Mouse (Mus musculus): ENCODE results near the gene Olfr1240. TPM values are rescaled to one million over a fixed set of nuclear protein-coding genes. Genes with fewer than 3 reads are reported as not detected.

Olfr1240 gene
- polyA plus RNA-seq (2012; ENCODE audit: insufficient read depth, insufficient read length, low replicate concordance, missing spikeins), result not detected in 2 replicates

DNA sequence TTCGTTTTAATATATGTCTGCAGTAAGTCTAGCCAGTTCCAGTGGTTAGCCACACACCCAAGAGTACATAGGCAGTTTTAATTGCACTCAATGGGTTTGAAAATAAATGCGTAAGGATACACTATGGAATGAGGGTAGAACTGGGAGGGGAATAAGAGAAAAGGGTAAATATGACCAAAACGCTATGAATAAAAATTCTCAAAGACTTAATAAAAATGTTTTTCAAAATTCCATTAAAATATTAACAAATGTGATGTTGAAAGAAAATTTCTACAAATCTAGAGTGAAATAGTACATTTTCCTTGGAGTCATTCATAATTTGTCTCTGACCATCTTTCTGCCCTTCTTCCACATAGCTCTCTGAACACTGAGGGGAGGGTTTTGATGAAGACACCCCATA, at the start of gene Olfr1240:
Gene Olfr1240 (minus strand): TSS at position 101 of the 400 bp plus-strand sequence.
- no peak within 1 kb of the TSS for H3K27ac ChIP-seq (ENCODE audit: insufficient read depth, low read depth, low read length)
- no peaks in the 10 kb centered on the region for H3K4me1 ChIP-seq (ENCODE audit: control insufficient read depth, insufficient read depth, low read length)
- TF ChIP-seq POLR2A (IDR thresholded peaks at IDR 0.05; ENCODE audit: insufficient read depth, low read depth, low read length), result no peak
- TF ChIP-seq CTCF (IDR thresholded peaks at IDR 0.05; ENCODE audit: insufficient read depth, low read depth, low read length), result no peak
- WGBS, result 88% methylated on average over 3 of the region's 3 CpGs
- H3K4me3 ChIP-seq (ENCODE audit: insufficient read depth, low read depth, low read length), result no peak within 1 kb of the TSS

DNA sequence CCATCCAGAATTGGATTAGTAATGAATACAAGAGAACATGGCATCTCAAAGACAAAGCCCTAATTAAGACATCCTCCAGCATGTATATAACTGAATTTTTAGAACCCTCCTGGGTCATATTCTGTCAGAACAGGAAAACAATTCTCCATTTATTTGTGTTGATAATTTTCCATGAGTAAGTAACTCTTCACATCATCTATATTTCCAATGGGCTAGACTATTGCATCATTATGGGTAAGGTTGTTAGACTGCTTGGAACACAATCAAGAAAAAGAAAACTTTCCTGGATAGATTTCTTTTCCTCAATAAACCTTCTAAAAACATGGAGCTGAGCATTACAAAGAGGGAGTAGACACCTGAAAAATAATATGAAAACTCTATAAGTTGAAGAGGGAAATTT, 44.2 kb upstream of the Olfr1240 start, which contains the start of gene Olfr1241:
Gene Olfr1241 (minus strand): TSS at position 101 of the 400 bp plus-strand sequence.
- TF ChIP-seq POLR2A (IDR thresholded peaks at IDR 0.05; ENCODE audit: insufficient read depth, low read depth, low read length), result no peak
- TF ChIP-seq CTCF (IDR thresholded peaks at IDR 0.05; ENCODE audit: insufficient read depth, low read depth, low read length), result no peak
- H3K4me1 ChIP-seq (ENCODE audit: control insufficient read depth, insufficient read depth, low read length), result no peaks in the 10 kb centered on the region
- H3K27ac ChIP-seq (ENCODE audit: insufficient read depth, low read depth, low read length), result no peak within 1 kb of the TSS
- H3K4me3 ChIP-seq (ENCODE audit: insufficient read depth, low read depth, low read length), result no peak within 1 kb of the TSS

DNA sequence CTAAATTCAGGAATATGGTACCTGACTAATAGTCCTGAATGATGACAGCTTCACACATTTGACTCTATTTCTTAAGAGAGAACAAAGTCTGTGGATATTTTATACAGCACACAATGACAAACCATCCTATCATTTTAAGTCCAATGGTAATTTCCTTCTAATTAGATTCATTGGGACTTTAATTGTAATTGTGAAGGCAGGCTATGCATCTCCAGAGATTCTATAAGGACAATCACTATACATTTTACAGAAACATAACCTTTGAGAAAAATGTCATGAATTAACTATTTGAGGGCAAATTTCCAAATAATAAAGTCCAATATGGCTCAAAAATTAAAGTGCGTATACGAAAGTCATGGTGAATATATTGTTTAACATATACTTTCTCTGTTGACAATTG, 22.5 kb downstream of the Olfr1240 start, which contains the start of gene Olfr1239:
Gene Olfr1239 (minus strand): TSS at position 101 of the 400 bp plus-strand sequence.
- WGBS, result 97% methylated on average over 2 of the region's 2 CpGs

DNA sequence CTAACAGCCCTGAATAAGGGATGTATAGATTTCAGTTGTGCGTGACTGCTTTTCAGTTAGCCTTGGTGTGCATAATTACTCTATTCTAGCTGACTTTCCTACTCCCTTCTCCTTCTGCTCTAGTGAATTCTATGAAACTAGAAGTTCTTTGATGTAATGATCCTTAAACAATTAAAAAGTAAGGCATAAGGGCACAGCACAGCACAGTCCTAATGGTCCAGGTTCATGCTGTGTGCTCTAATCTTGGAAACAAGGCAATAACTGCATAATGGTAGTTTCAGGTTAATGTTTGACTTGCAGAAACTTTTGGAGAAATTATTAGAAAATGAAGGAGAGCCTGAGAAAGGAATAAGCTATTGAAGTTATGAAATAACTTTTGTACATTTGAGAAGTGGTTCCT, 28.2 kb downstream of the Olfr1240 start:
- no peak overlapping the region for H3K27ac ChIP-seq (ENCODE audit: insufficient read depth, low read depth, low read length)
- H3K4me3 ChIP-seq (ENCODE audit: insufficient read depth, low read depth, low read length), result no peak overlapping the region
- TF ChIP-seq CTCF (IDR thresholded peaks at IDR 0.05; ENCODE audit: insufficient read depth, low read depth, low read length) (no peak), POLR2A (IDR thresholded peaks at IDR 0.05; ENCODE audit: insufficient read depth, low read depth, low read length) (no peak)
- WGBS, result 61% methylated on average over 1 of the region's 1 CpGs
- H3K4me1 ChIP-seq (ENCODE audit: control insufficient read depth, insufficient read depth, low read length), result no peaks in the 10 kb centered on the region

More for the DNA sequence above, 22.5 kb downstream of the Olfr1240 start, which contains the start of gene Olfr1239:
- Histone ChIP-seq H3K27ac (ENCODE audit: insufficient read depth, low read depth, low read length) (no peak within 1 kb of the TSS), H3K4me1 (ENCODE audit: control insufficient read depth, insufficient read depth, low read length) (no peaks in the 10 kb centered on the region), H3K4me3 (ENCODE audit: insufficient read depth, low read depth, low read length) (no peak within 1 kb of the TSS)
- no peak for TF ChIP-seq CTCF (IDR thresholded peaks at IDR 0.05; ENCODE audit: insufficient read depth, low read depth, low read length)

DNA sequence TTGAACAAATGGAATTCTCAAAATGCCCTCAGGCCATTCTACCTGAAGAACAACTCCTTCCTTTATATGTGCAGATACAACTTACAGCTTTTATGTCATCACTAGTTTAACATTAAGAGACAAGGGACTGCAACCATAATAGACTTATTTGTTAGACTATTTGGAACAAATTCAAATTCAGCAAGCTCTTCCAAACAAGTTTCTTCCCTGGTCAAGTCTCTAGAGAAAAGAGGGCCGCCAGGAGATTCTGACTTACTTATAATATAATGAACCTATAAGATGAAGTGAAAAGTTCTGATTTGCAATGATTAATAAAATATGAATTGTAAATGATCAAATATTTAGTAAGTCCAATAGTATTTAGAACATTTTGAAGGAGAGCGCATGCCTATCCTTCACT, 33.2 kb downstream of the Olfr1240 start, which contains the start of gene Olfr1238:
Gene Olfr1238 (minus strand): TSS at position 101 of the 400 bp plus-strand sequence.
- TF ChIP-seq CTCF (IDR thresholded peaks at IDR 0.05; ENCODE audit: insufficient read depth, low read depth, low read length), result no peak
- Histone ChIP-seq H3K4me3 (ENCODE audit: insufficient read depth, low read depth, low read length) (no peak within 1 kb of the TSS), H3K4me1 (ENCODE audit: control insufficient read depth, insufficient read depth, low read length) (no peaks in the 10 kb centered on the region), H3K27ac (ENCODE audit: insufficient read depth, low read depth, low read length) (no peak within 1 kb of the TSS)
- 92% methylated on average over 2 of the region's 2 CpGs for WGBS

DNA sequence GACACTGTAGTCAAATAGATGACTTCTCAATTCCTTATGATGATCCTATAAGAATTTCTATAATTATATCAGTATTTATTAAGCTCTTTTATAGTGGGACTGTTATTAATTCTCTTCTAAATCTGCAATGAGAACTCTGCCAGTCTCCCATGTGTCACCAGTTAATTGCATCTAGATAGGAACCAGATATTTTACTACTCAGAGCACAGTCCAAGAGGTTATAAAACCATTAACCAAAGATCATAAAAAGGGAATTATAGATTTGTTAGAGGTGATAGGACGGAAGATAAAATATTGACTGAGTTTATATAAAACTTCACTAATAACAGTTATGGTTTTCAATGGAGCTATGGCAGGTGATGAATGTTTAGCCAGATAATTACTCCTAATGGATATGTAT, 41.9 kb downstream of the Olfr1240 start:
- 90% methylated on average over 1 of the region's 1 CpGs for WGBS
- TF ChIP-seq CTCF (IDR thresholded peaks at IDR 0.05; ENCODE audit: insufficient read depth, low read depth, low read length) (no peak), POLR2A (IDR thresholded peaks at IDR 0.05; ENCODE audit: insufficient read depth, low read depth, low read length) (no peak)
- Histone ChIP-seq H3K4me1 (ENCODE audit: control insufficient read depth, insufficient read depth, low read length) (no peaks in the 10 kb centered on the region), H3K4me3 (ENCODE audit: insufficient read depth, low read depth, low read length) (no peak overlapping the region), H3K27ac (ENCODE audit: insufficient read depth, low read depth, low read length) (no peak overlapping the region)

Other genes with a start within 250 kb of the Olfr1240 start
- gene Olfr1226, start 243.0 kb downstream of the Olfr1240 start, polyA plus RNA-seq (2012; ENCODE audit: insufficient read depth, insufficient read length, low replicate concordance, missing spikeins), result not detected in 2 replicates
- not detected in 2 replicates for gene Olfr1228, start 188.9 kb downstream of the Olfr1240 start, polyA plus RNA-seq (2012; ENCODE audit: insufficient read depth, insufficient read length, low replicate concordance, missing spikeins)
- gene Olfr1229, start 155.0 kb downstream of the Olfr1240 start, polyA plus RNA-seq (2012; ENCODE audit: insufficient read depth, insufficient read length, low replicate concordance, missing spikeins), result not detected in 2 replicates
- not detected in 2 replicates for gene Olfr1230, start 145.7 kb downstream of the Olfr1240 start, polyA plus RNA-seq (2012; ENCODE audit: insufficient read depth, insufficient read length, low replicate concordance, missing spikeins)
- not detected in 2 replicates for gene Olfr1231, start 135.9 kb downstream of the Olfr1240 start, polyA plus RNA-seq (2012; ENCODE audit: insufficient read depth, insufficient read length, low replicate concordance, missing spikeins)
- not detected in 2 replicates for gene Olfr1232, start 113.3 kb downstream of the Olfr1240 start, polyA plus RNA-seq (2012; ENCODE audit: insufficient read depth, insufficient read length, low replicate concordance, missing spikeins)
- not detected in 2 replicates for gene Olfr1233, start 100.6 kb downstream of the Olfr1240 start, polyA plus RNA-seq (2012; ENCODE audit: insufficient read depth, insufficient read length, low replicate concordance, missing spikeins)
- not detected in 2 replicates for gene Olfr1234, start 78.1 kb downstream of the Olfr1240 start, polyA plus RNA-seq (2012; ENCODE audit: insufficient read depth, insufficient read length, low replicate concordance, missing spikeins)
- not detected in 2 replicates for gene Olfr1238, start 33.3 kb downstream of the Olfr1240 start, polyA plus RNA-seq (2012; ENCODE audit: insufficient read depth, insufficient read length, low replicate concordance, missing spikeins)
- not detected in 2 replicates for gene Olfr1239, start 22.6 kb downstream of the Olfr1240 start, polyA plus RNA-seq (2012; ENCODE audit: insufficient read depth, insufficient read length, low replicate concordance, missing spikeins)
- gene Olfr1241, start 44.1 kb upstream of the Olfr1240 start, polyA plus RNA-seq (2012; ENCODE audit: insufficient read depth, insufficient read length, low replicate concordance, missing spikeins), result not detected in 2 replicates
- gene Olfr1242, start 55.3 kb upstream of the Olfr1240 start, polyA plus RNA-seq (2012; ENCODE audit: insufficient read depth, insufficient read length, low replicate concordance, missing spikeins), result not detected in 2 replicates
- gene Olfr1243, start 88.5 kb upstream of the Olfr1240 start, polyA plus RNA-seq (2012; ENCODE audit: insufficient read depth, insufficient read length, low replicate concordance, missing spikeins), result not detected in 2 replicates
- gene Olfr1245, start 135.4 kb upstream of the Olfr1240 start, polyA plus RNA-seq (2012; ENCODE audit: insufficient read depth, insufficient read length, low replicate concordance, missing spikeins), result not detected in 2 replicates
- gene Olfr1246, start 150.2 kb upstream of the Olfr1240 start, polyA plus RNA-seq (2012; ENCODE audit: insufficient read depth, insufficient read length, low replicate concordance, missing spikeins), result not detected in 2 replicates
- gene Olfr1247, start 171.1 kb upstream of the Olfr1240 start, polyA plus RNA-seq (2012; ENCODE audit: insufficient read depth, insufficient read length, low replicate concordance, missing spikeins), result not detected in 2 replicates
- not detected in 2 replicates for gene Olfr1248, start 175.2 kb upstream of the Olfr1240 start, polyA plus RNA-seq (2012; ENCODE audit: insufficient read depth, insufficient read length, low replicate concordance, missing spikeins)
- not detected in 2 replicates for gene Olfr1249, start 192.0 kb upstream of the Olfr1240 start, polyA plus RNA-seq (2012; ENCODE audit: insufficient read depth, insufficient read length, low replicate concordance, missing spikeins)
- not detected in 2 replicates for gene Olfr1250, start 218.5 kb upstream of the Olfr1240 start, polyA plus RNA-seq (2012; ENCODE audit: insufficient read depth, insufficient read length, low replicate concordance, missing spikeins)
- gene Olfr1251, start 228.9 kb upstream of the Olfr1240 start, polyA plus RNA-seq (2012; ENCODE audit: insufficient read depth, insufficient read length, low replicate concordance, missing spikeins), result not detected in 2 replicates

Measured in olfactory bulb, adult 2 months (tissue).